Comparison of ENCODE assay signal across 33 mouse cellular contexts in the genomic region with DNA sequence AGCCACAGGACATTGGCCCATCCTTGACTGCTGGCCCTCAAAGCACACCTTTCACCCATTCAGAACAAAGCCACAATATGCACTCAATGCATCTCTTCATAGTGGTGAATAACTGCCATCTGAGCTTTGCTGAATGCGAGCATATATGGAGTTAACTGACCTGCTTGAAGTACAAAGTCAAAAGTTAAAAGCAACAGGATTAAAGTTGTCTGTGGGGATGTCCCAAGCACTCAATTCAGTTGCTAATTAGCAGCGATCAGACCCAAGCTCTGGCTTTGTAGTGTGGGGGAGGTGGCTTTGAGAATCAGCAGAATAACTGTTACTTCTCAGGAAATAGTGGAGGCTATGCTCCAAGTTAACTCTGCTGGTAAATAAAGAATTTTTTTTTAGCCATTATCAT. TPM values are rescaled to one million over a fixed set of nuclear protein-coding genes. Genes with fewer than 3 reads are reported as not detected.
"Had no signal": no experiment of that assay in that cellular context is flagged by ENCODE, and none has a peak within 500 bp of the region (broad histone marks: within the 10 kb centered on the region; RNA-seq: fewer than 3 reads in every experiment).

No protein-coding gene starts in this region.

- ATAC-seq: hindbrain, embryonic 16.5 days; intestine, embryonic 16.5 days had no signal

- DNase-seq: gastrocnemius, postnatal 14 days; heart, adult 18-20 months; heart, postnatal 10 days; heart, postnatal 4 days; kidney, adult 11 months; kidney, adult 2 months; kidney, adult 9 months; kidney, postnatal 14 days; kidney, postnatal 36 days; layer of hippocampus, adult 9-11 months; layer of hippocampus, postnatal 36 days; liver; liver, embryonic 13.5 days had no signal

RNA-seq across cellular contexts. Expression of a gene that starts 55.6 kb away (rescaled TPM):
- total RNA-seq: gastrocnemius, adult 8-10 months; granulocyte monocyte progenitor cell, adult 5-6 weeks; layer of hippocampus, adult 18-20 months; layer of hippocampus, postnatal 14 days; layer of hippocampus, postnatal 36 days; left cerebral cortex, adult 18-20 months; left cerebral cortex, adult 8-10 months; left cerebral cortex, postnatal 14 days; left cerebral cortex, postnatal 36 days had no signal
- polyA plus RNA-seq: heart, embryonic 10.5 days; heart, embryonic 12.5 days; heart, embryonic 16.5 days; hindbrain, embryonic 10.5 days; hindbrain, embryonic 12.5 days; hindbrain, embryonic 14.5 days; limb, embryonic 10.5 days; limb, embryonic 12.5 days; limb, embryonic 14.5 days; liver, embryonic 11.5 days; liver, embryonic 13.5 days had no signal
